Mouse (Mus musculus): Measurements from ENCODE around the gene Wdr59.

DNA sequence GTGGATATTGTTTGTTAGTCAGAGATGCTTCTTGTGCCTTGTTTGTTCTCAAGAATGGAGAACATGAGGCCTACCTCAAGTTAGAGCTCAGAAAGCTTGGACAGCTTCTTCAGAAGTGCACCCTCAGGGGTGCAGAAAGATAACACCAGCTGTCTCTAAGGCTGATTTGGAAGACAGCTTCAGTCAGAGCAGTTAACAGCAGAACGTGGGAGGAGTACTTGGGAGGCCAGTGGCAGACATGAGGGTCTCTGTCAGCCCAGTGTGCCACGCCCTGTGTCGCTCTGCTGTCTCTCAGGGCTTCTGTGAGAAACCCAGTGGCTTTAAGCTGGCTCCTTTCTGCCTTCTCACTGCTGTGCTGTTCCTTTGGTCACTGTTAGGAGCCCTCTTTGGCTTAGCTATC, 46.1 kb upstream of the Wdr59 start:
- TF ChIP-seq GATA1 (IDR thresholded peaks at IDR 0.05; ENCODE audit: borderline replicate concordance, low read length) (no peak), FLI1 (IDR thresholded peaks at IDR 0.05; ENCODE audit: low read length) (no peak)
